Mouse (Mus musculus) heart, embryonic 13.5 days (tissue): ENCODE data around the gene Fggy. TPM values are rescaled to one million over a fixed set of nuclear protein-coding genes. Genes with fewer than 3 reads are reported as not detected.

Experiments used
- ATAC-seq: fragments of 200-750 bp; cut with Nextera tagmentation; 2 replicates; pipeline ENCODE4 v1.8.0; 2017; ENCODE audit warnings: moderate TSS enrichment; ENCODE audit not compliant: insufficient number of reproducible peaks, low FRiP score, low TSS enrichment; ENCODE audit errors: extremely low read depth
- H3K27ac ChIP-seq: fragments of 300-500 bp; sonication (generic); replicated peaks from 2 replicates; pipeline ENCODE4 v1.5.1; 2015; ENCODE audit warnings: moderate library complexity, mild to moderate bottlenecking, inconsistent platforms
- H3K27me3 ChIP-seq: fragments of 300-500 bp; sonication (generic); replicated peaks from 2 replicates; pipeline ENCODE4 v1.6.1; 2015; ENCODE audit warnings: mild to moderate bottlenecking, inconsistent platforms
- H3K36me3 ChIP-seq: fragments of 300-500 bp; sonication (generic); 2 replicates; pipeline ENCODE4 v1.6.1; 2015; ENCODE audit warnings: mild to moderate bottlenecking, inconsistent platforms
- H3K4me1 ChIP-seq: fragments of 300-500 bp; sonication (generic); 2 replicates; pipeline ENCODE4 v1.6.1; 2015; ENCODE audit warnings: inconsistent platforms
- H3K4me2 ChIP-seq: fragments of 300-500 bp; sonication (generic); 2 replicates; pipeline ENCODE4 v1.6.1; 2015; ENCODE audit warnings: inconsistent platforms, mild to moderate bottlenecking, moderate library complexity
- H3K4me3 ChIP-seq: fragments of 300-500 bp; sonication (generic); 2 replicates; pipeline ENCODE4 v1.5.1; 2015; ENCODE audit warnings: moderate library complexity, mild to moderate bottlenecking, inconsistent platforms
- H3K9ac ChIP-seq: fragments of 300-500 bp; sonication (generic); 2 replicates; pipeline ENCODE4 v1.6.1; 2015; ENCODE audit warnings: inconsistent platforms, mild to moderate bottlenecking, moderate library complexity
- H3K9me3 ChIP-seq: fragments of 300-500 bp; sonication (generic); 2 replicates; pipeline ENCODE4 v1.6.1; 2016; ENCODE audit warnings: inconsistent platforms
- WGBS: fragments of 180-500 bp; shearing (Covaris S2); methylation state at CpG from one replicate; pipeline ENCODE4 v1.1.7; 2015; ENCODE audit warnings: mixed read lengths; 5-methylcytosine and 5-hydroxymethylcytosine counted together
- polyA plus RNA-seq: library from polyadenylated mRNA; unstranded; fragments of >200 nt; fragmentation: Nextera tagmentation; extraction: Ambion mirVana; gene quantifications from 2 replicates; pipeline ENCODE4 v1.2.1, GENCODE M21; 2015

Fggy gene
- polyA plus RNA-seq, 1 experiment from 2014 or later, result 4.2 TPM

GRCm38 (mm10) chr4:95707941-95708897 lies 150.9 kb downstream of the Fggy start:
- Histone ChIP-seq H3K9me3 (no peaks in the 10 kb centered on the region), H3K4me1 (peaks cover 11% of the 10 kb centered on the region), H3K4me2 (no peak overlapping the region), H3K4me3 (no peak overlapping the region), H3K27ac (no peak overlapping the region), H3K9ac (no peak overlapping the region), H3K36me3 (no peaks in the 10 kb centered on the region), H3K27me3 (no peaks in the 10 kb centered on the region)
- ATAC-seq, result no peak
- WGBS, result 67% methylated on average over 5 of the region's 5 CpGs

GRCm38 (mm10) chr4:95709750-95710149 lies 152.4 kb downstream of the Fggy start:
- no peaks in the 10 kb centered on the region for H3K27me3 ChIP-seq
- no peaks in the 10 kb centered on the region for H3K9me3 ChIP-seq
- H3K27ac ChIP-seq, result no peak overlapping the region
- H3K4me1 ChIP-seq, result peaks cover 5% of the 10 kb centered on the region
- ATAC-seq, result no peak
- no peak overlapping the region for H3K4me2 ChIP-seq
- 71% methylated on average over 1 of the region's 1 CpGs for WGBS
- H3K36me3 ChIP-seq, result no peaks in the 10 kb centered on the region
- H3K9ac ChIP-seq, result no peak overlapping the region
- no peak overlapping the region for H3K4me3 ChIP-seq

GRCm38 (mm10) chr4:95712802-95713201 lies 155.5 kb downstream of the Fggy start:
- no peak overlapping the region for H3K27ac ChIP-seq
- no peaks in the 10 kb centered on the region for H3K36me3 ChIP-seq
- ATAC-seq, result no peak
- WGBS, result 76% methylated on average over 1 of the region's 1 CpGs
- peaks cover 5% of the 10 kb centered on the region for H3K4me1 ChIP-seq
- H3K9ac ChIP-seq, result no peak overlapping the region
- H3K27me3 ChIP-seq, result no peaks in the 10 kb centered on the region
- H3K4me3 ChIP-seq, result no peak overlapping the region
- no peak overlapping the region for H3K4me2 ChIP-seq
- no peaks in the 10 kb centered on the region for H3K9me3 ChIP-seq

GRCm38 (mm10) chr4:95713271-95713670 lies 156.0 kb downstream of the Fggy start:
- Histone ChIP-seq H3K4me2 (no peak overlapping the region), H3K27ac (no peak overlapping the region), H3K27me3 (no peaks in the 10 kb centered on the region), H3K9me3 (no peaks in the 10 kb centered on the region), H3K4me3 (no peak overlapping the region), H3K36me3 (no peaks in the 10 kb centered on the region), H3K4me1 (peaks cover 5% of the 10 kb centered on the region), H3K9ac (no peak overlapping the region)
- ATAC-seq, result no peak
- WGBS, result 73% methylated on average over 3 of the region's 3 CpGs

- no peak overlapping the region for H3K27ac ChIP-seq
- no peaks in the 10 kb centered on the region for H3K36me3 ChIP-seq
- H3K4me2 ChIP-seq, result no peak overlapping the region
- 81% methylated on average over 3 of the region's 3 CpGs for WGBS
- ATAC-seq, result no peak
- peaks cover 5% of the 10 kb centered on the region for H3K4me1 ChIP-seq
- H3K9me3 ChIP-seq, result no peaks in the 10 kb centered on the region
- no peak overlapping the region for H3K9ac ChIP-seq
- H3K27me3 ChIP-seq, result no peaks in the 10 kb centered on the region
- no peak overlapping the region for H3K4me3 ChIP-seq
These were observed 158.8 kb downstream of the Fggy start for GRCm38 (mm10) chr4:95716137-95716536.

GRCm38 (mm10) chr4:95723615-95724014 lies 166.3 kb downstream of the Fggy start:
- Histone ChIP-seq H3K36me3 (no peaks in the 10 kb centered on the region), H3K9ac (no peak overlapping the region), H3K4me3 (no peak overlapping the region), H3K27ac (no peak overlapping the region), H3K27me3 (no peaks in the 10 kb centered on the region), H3K9me3 (0 out of 2 replicates have a peak, but pooled peaks cover 4% of the 10 kb centered on the region), H3K4me1 (no peaks in the 10 kb centered on the region), H3K4me2 (no peak overlapping the region)
- no peak for ATAC-seq

- Histone ChIP-seq H3K4me1 (peaks cover 14% of the 10 kb centered on the region), H3K4me3 (no peak overlapping the region), H3K9me3 (0 out of 2 replicates have a peak, but pooled peaks cover 4% of the 10 kb centered on the region), H3K36me3 (no peaks in the 10 kb centered on the region), H3K27ac (no peak overlapping the region), H3K4me2 (no peak overlapping the region), H3K27me3 (no peaks in the 10 kb centered on the region), H3K9ac (no peak overlapping the region)
- 81% methylated on average over 2 of the region's 2 CpGs for WGBS
- ATAC-seq, result no peak
These were observed 169.1 kb downstream of the Fggy start for GRCm38 (mm10) chr4:95726361-95726760.

- Histone ChIP-seq H3K4me2 (no peak overlapping the region), H3K9ac (no peak overlapping the region), H3K27me3 (no peaks in the 10 kb centered on the region), H3K9me3 (0 out of 2 replicates have a peak, but pooled peaks cover 4% of the 10 kb centered on the region), H3K4me1 (peaks cover 28% of the 10 kb centered on the region), H3K27ac (0 out of 2 replicates have a peak overlapping the region, but pooled peaks have one; percentile 10), H3K4me3 (no peak overlapping the region), H3K36me3 (no peaks in the 10 kb centered on the region)
- ATAC-seq, result no peak
- WGBS, result 43% methylated on average over 3 of the region's 3 CpGs
These were observed 172.0 kb downstream of the Fggy start for GRCm38 (mm10) chr4:95729142-95729826.

GRCm38 (mm10) chr4:95731110-95731509 lies 173.8 kb downstream of the Fggy start:
- H3K27ac ChIP-seq, result no peak overlapping the region
- ATAC-seq, result no peak
- 0 out of 2 replicates have a peak, but pooled peaks cover 3% of the 10 kb centered on the region for H3K9me3 ChIP-seq
- no peak overlapping the region for H3K4me2 ChIP-seq
- no peaks in the 10 kb centered on the region for H3K27me3 ChIP-seq
- 77% methylated on average over 2 of the region's 2 CpGs for WGBS
- no peak overlapping the region for H3K9ac ChIP-seq
- H3K36me3 ChIP-seq, result no peaks in the 10 kb centered on the region
- no peak overlapping the region for H3K4me3 ChIP-seq
- H3K4me1 ChIP-seq, result peaks cover 30% of the 10 kb centered on the region

GRCm38 (mm10) chr4:95733397-95734249 lies 176.3 kb downstream of the Fggy start:
- H3K27ac ChIP-seq, result peak overlapping the region; percentile 56
- H3K27me3 ChIP-seq, result no peaks in the 10 kb centered on the region

GRCm38 (mm10) chr4:95735967-95736366 lies 178.7 kb downstream of the Fggy start:
- no peak overlapping the region for H3K4me2 ChIP-seq
- H3K4me1 ChIP-seq, result peaks cover 39% of the 10 kb centered on the region
- 68% methylated on average over 4 of the region's 4 CpGs for WGBS
- H3K27ac ChIP-seq, result no peak overlapping the region
- no peak for ATAC-seq
- H3K27me3 ChIP-seq, result no peaks in the 10 kb centered on the region
- H3K9ac ChIP-seq, result no peak overlapping the region
- H3K36me3 ChIP-seq, result no peaks in the 10 kb centered on the region
- no peaks in the 10 kb centered on the region for H3K9me3 ChIP-seq
- no peak overlapping the region for H3K4me3 ChIP-seq

More at GRCm38 (mm10) chr4:95733397-95734249, 176.3 kb downstream of the Fggy start:
- H3K4me2 ChIP-seq, result no peak overlapping the region
- WGBS, result 20% methylated on average over 6 of the region's 6 CpGs
- no peak for ATAC-seq
- H3K36me3 ChIP-seq, result no peaks in the 10 kb centered on the region
- H3K9ac ChIP-seq, result no peak overlapping the region
- no peak overlapping the region for H3K4me3 ChIP-seq
- H3K9me3 ChIP-seq, result no peaks in the 10 kb centered on the region
- H3K4me1 ChIP-seq, result peaks cover 43% of the 10 kb centered on the region
